Mouse (Mus musculus) heart, adult 8-10 months (tissue): Measurements from ENCODE around the gene Vapa. TPM values are rescaled to one million over a fixed set of nuclear protein-coding genes. Genes with fewer than 3 reads are reported as not detected.
"Not testable (repeated sequence)": the region's sequence is repeated elsewhere in the genome, so short reads cannot be mapped to it uniquely, and the experiment has no call there.

Source experiments
- DNase-seq: peaks from one replicate; pipeline ENCODE4 v3.0.0; 2022; ENCODE audit warnings: low spot score
- total RNA-seq, 4 experiments: library from RNA; stranded (reverse); gene quantifications; 2 replicates each; pipeline ENCODE4 v1.2.4; 2022

Gene Vapa
- total RNA-seq, 4 experiments from 2014 or later: 67.8 to 79.9 (median 75.9) TPM

DNA sequence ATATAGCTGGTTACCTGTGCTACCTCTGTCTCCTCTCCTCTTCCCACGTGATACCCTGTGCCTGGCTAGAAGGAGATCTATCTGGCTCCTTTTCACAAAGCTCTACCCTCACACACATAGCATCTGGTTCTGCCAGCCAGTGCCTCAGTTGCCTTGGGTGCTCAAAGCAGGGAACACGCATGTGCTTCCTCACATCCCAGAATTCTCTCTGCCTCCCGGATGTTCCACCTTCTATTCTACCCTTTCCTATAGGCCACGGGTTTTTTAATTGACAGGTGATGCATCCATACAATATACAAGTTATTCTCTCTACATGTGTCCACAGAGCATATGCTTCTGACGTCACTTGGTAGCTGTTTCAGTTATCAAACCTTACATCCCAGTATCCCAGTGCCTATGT, 49.2 kb downstream of the Vapa start:
- no peak for DNase-seq

DNA sequence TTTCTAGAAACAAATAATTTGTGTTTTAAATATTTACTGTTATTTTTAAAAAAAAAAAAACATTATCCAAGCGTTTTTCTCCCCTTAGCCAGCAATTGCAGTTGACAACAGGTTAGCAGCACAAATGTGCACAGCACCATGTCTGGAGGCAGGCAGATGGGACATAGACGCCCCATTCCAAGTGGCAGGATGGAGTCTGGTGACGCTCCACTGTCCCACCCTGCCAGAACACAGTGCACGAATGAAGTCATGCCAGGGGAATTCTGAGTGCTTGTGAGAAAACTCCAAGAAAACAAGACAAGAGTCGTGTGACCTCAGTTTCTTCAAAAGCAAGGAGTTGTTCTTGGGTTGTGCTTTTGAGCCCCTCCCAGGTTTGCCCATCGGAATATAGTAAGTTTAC, 50.0 kb downstream of the Vapa start:
- DNase-seq: no peak

DNA sequence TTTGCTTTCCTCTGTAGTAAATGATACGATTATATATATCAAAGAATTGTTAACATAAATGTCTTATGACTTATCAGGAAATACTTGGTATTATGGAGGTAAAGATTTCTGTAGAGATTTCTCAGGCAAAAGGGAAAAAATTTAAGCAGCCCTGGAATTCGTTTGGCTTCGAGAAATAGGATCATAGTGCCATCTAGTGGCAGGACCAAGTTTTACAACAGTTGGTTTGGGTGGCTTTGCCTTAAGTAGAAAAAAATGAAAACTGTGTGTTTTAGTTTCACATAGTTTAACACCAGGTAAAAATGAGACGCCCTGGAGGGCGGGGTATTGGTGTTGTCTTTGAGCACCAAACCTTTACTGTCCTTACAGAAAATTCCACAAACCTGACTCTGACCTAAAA, 50.6 kb downstream of the Vapa start:
- peak; percentile 66 for DNase-seq

DNA sequence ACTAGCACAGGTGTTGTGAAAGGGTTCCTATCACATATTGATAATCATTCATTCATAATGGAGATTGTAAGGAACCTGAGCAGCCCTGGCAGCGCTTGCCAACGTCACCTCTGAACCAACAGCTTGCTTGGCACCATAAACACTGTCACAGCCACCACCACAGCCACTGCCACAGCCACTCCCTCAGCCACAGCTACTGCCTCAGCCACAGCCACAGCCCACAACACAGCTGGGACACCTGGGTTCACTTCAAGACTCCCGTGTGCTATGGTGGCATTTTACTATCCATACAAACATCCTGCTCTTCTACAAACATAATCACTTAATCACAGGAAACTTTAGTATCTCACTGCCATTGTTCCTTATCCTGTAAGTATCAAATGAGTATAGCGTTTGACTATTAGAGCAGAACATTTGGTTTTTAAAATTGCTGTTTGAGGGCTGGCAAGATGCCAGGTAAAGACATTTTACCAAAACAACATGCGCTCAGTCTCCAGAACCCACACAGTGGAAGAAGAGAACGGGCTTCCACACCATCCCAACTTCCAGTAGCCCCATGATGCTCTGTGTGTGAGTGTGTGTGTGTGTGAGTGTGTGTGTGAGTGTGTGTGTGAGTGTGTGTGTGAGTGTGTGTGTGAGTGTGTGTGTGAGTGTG, 51.9 kb downstream of the Vapa start:
- no peak for DNase-seq

DNA sequence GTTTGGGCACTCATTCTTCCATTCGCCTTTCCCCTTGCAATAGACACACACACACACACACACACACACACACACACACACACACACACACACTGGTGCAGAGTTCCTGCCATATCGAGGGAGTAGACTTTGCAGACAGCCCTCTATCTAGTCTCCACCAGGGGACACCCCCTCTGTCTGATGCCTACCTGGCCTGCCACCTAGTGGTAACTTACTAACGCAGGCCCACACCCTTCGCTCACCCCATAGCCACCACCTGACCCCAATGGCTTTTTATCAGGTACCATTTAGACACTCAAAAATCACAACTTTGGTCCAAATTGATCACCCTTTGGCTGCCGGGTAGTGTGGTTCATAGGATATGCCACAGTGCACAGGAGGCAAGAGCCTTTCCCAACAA, 54.1 kb downstream of the Vapa start:
- no peak for DNase-seq

DNA sequence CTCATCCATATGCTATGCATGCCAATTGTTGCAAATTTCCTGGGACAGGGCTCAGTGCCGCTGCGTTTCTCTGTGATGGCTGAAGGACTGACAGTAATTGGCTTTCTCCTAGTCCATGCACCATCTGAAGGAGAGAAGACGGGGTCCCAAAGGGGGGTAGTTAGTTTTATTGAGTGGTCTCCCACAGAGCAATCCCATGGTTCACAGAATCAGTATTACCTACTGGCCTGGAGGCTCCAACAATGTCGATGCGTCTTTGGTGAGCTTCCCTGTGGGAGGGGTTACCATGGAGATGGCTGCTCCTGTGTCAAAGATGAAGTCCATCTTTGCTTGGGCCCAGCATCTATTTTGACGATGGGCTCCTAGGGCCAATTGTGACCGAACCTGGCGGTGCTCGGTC, 54.6 kb downstream of the Vapa start:
- no peak for DNase-seq

DNA sequence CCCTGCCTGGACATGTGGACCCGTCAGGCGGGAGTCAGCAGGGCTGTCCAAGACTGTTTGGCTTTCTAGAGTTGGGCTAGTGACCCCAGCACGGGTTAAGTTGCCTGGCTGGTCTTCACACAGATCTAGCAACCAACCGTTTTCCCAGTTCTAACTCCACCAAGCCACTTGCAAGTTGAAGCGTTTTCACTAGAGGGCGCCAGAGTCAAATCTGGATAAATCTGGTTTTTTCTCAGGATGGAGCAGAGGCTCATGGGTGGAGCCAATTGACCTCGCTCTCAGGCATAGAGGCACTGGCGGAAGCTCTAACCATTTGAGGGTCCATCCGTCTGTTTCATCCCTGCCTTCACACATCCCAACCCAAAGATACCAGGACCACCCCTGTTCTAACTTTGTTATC, 55.1 kb downstream of the Vapa start:
- DNase-seq: peak; percentile 61

DNA sequence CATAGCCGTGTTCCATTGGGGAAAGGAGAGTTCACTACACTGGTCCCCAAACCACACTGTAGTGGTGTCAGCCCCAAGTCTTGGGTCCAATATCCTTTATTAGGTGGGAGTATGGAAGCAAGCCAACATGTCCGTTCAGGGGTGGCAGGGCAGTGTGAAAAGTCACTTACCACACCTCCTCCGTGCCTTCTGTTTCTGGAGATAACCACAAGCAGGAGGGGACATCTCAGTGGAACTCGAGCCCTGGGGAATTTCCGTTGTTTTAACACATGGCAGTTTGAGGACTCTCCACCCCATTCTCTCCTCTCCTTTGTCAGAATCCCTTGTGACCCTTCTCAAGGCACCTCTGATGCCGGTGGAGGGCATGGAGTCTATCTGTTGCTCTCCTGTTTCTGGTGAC, 56.1 kb downstream of the Vapa start:
- DNase-seq: no peak

DNA sequence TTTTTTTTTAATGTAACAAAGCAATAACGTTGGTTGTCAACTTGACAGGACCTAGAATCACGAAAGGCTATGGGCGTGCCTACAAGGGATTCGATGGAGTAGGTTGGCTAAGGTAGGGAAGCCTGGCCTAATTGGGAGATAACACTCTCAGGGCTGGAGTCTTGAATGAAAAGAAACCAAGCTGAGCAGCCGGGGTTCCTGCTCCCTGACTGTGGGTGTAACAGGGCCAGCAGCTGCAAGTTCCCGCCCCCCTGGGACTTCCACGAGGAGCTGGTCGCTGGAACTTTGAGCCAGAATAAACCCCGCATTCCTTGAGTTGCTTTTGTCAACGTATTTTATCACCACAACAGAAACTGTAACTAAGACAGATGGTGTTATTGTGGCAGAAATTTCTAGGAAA, 56.6 kb downstream of the Vapa start:
- DNase-seq: no peak

DNA sequence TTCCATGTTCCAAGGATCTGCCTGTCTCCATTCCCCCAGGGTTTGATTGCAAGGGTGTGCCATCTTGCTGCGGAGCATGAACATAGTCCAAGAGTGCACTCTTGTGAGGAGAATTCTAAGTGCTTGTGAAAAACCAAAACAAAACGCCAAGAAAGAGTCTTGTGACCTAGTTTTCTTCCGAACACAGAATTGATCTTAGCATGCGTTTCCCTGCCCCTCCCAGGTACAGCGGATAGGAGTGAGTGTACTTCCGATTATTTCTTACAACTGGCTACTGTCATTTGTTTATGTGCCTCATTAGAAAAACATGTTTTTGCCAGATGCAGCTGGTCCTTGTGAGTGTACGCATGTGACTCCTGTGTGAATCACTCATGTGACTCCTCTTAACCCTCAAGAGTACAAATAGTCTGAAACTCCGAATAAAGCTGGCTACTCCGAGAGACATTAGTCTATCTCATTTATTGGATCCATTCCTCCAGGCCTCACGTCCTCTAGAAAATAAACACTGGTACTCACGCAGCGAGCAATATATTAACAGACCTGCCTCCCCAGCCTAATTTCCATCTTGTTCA, 60.8 kb downstream of the Vapa start:
- no peak for DNase-seq

DNA sequence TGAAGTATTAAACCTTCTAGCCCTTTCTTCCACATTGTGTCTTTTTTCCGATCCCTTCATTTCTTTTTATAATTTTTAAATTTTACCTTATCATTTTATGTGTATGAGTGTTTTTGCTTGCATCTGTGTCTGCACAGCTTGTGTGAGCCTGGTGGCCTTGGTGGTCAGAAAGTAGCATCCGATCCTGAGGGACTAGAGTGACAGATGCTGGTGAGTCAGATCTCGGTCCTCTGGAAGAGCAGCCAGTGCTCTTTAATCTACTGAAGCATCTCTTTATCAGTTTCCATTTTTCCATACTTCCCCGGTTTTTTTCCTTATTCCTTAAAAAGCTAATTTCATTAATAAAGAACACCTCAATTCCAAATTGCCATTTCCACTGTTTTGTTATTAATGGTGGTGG, 63.0 kb downstream of the Vapa start:
- DNase-seq: no peak

DNA sequence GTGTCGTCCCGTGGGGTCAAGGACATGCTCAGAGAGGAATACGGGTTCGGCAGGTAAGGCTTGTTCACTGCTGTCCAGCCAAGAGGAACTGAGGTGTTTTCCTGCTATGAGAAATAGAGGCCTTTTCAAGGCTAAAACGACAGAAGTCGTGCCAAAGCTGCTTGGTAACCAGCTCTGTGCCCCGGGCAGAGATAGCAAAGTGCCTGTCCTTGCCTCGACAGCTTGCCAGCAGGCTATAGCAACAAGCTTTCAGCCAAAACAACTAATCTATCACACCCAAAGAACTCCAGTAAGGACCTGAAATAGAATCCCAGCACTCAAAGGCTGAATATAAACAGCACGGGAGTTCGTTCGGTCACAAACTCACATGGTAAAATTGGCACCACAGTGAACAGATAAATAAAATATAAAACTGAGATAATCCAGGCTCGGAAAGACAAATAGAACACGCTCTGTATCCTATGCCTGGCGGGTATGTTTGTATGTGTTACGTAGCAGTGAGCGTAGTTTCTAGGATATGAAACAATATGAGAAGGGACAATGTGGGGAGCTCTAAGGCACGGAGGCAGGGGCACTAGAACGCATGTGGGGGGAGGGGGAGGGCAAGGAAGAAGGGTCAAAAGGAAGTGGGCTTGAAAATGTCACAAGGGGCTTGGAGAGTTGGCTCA, 64.5 kb downstream of the Vapa start:
- peak; percentile 50 for DNase-seq

DNA sequence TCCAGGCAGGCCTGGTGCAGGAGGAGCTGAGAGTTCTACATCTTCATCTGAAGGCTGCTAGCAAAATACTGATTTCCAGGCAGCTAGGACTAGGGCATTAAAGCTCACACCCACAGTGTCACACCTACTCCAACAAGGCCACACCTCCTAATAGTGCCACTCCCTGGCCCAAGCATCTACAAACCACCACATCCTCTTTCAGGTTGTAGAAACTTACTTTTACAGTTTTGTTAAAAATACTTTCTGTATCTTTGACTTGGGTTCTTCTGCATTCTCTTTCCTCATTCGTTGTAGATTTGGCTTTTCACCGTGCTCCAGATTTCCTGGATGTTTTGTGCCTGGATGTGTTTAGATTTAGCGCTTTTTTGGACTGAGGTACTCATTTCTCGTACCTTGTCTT, 67.1 kb downstream of the Vapa start:
- not testable (repeated sequence) for DNase-seq

DNA sequence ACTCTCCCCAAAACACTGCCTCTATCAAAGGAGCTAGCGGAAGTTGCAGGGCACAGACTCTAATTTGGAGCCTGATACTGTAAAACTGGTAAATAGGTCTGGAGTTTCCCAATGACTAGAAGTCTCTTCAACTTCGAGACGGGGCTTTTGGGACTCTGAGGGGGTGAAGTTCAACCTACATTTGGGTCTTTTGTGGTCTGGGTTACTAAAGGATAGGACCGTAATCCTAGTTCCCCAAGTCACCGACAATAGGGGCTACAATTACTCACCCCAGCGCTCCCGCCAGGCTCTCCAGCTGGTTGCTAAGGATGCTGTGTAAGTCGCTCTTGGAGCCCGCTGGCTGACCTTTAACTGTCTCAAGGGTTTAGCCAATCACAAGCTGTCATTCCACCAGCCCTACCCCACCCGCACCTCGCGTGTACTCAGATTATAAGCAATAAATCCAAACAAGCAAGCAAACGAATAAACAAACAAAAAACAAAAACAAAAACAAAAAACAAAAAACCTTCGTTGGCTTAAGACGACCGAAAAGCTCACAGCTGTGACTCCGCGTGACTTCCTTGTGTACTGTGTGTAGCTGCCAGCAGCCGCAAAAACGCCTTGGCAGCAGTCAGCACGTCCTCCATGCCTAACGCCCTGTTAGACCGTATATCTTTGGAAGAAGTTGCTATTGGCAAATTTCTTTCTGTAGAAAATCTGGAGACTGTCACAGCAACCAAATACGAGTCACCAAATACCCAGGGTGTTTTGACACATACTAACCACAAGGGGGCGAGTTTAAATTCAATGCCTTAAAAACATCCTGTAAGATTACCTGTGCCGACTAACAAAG, 72.7 kb downstream of the Vapa start, which contains the start of gene Tmem232:
TSS of gene Tmem232 (minus strand) at position 342 of the 832 bp plus-strand sequence.
- DNase-seq: peak; percentile 47

DNA sequence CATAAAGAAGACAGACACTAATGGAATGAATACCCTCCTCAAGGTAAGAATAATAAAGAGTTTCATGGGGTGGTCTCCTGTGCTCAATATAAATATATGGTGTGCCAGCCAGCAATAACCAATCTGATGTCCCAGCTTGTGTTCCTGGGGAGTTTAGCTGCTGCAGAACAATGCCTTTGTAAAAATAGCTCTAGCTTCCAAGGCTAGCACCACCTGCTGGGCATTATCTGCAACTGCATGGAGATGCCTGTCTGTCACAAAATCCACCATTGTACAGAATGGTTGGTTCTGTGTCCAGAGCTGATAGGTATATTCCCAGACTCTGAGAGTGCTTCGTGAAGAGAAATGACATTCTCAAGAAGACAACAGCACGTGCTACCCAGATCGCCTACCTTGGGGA, 77.2 kb downstream of the Vapa start:
- DNase-seq: peak; percentile 46

DNA sequence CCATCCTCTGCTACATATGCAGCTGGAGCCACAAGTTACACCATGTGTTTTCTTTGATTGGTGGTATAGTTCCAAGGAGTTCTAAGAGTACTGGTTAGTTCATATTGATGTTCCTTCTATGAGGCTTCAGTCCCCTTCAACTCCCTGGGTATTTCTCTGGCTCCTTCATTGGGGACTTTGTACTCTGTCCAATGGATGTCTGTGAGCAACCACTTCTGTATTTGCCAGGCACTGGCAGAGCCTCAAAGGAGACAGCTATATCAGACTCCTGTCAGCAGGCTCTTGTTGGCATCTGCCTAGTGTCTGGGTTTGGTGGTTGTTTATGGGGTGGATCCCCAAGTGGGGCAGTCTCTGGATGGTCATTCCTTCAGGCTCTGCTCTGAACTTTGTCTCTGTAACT, 81.0 kb downstream of the Vapa start:
- not testable (repeated sequence) for DNase-seq

Other genes starting within 250 kb of the Vapa start
- under 1 TPM in 1 of 4 experiments, not detected in 3; 0.22 TPM for gene Tmem232, start 72.8 kb downstream of the Vapa start, total RNA-seq
- under 1 TPM in 2 of 4 experiments, not detected in 2; 0.12 to 0.16 TPM for gene Txndc2, start 28.6 kb upstream of the Vapa start, total RNA-seq
- gene Rab31, start 159.2 kb upstream of the Vapa start, total RNA-seq: 10 to 100 TPM in 3 of 4 experiments, 1 to 10 TPM in 1; 9.5 to 15.5 (median 12.9) TPM
- gene Ppp4r1, start 169.0 kb upstream of the Vapa start, total RNA-seq: 10 to 100 TPM; 33.2 to 39.5 (median 37.6) TPM